Mouse (Mus musculus): ENCODE data around the gene Olfr213. TPM values are rescaled to one million over a fixed set of nuclear protein-coding genes. Genes with fewer than 3 reads are reported as not detected.
"Not testable (repeated sequence)": the region's sequence is repeated elsewhere in the genome, so short reads cannot be mapped to it uniquely, and the experiment has no call there.

Gene Olfr213
- not detected for total RNA-seq (2021)
- long read RNA-seq, experiment 1: 0 reads
- long read RNA-seq, experiment 2: 0 reads

DNA sequence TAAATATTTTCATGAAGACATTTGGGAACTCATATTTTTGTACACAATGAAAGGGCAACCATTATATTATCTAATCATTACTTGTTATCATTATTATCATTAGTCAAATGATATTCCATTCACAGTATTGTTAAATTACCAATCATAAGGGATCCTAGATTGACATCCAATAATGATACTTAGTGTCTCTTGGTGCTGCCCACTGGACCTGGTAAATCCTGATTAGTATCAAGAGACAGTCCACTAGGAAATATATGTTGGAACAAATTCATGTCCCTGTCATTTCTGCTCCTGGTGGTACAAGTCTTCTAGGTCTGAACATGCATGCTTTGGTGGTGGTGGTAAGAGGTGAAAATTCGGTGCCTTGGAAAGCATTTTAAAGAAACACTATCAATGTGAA is at the start of gene Olfr213:
Gene Olfr213 (plus strand): TSS at position 301 of the 400 bp plus-strand sequence.
- no peak for DNase-seq (ENCODE audit: low spot score in 2 of 2)

DNA sequence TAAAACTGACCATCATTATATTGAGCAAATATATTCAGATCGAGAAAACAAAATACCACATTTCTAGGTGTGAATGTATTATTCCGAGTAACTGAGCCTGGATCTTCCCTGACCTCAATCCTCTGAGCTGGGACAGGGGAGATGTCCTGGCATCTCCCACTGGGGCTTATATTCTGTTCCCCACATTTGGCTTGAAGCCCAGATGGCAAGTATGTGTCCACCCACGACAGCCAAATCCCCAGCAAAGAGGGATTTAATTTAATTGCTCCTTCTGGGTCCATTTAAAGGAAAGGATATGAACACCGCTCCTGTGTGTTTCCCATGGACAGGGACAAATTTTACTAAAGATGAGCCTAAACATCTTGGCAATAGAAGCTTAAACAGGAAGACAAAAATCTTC is 49.5 kb upstream of the Olfr213 start, which contains the start of gene Olfr211:
Gene Olfr211 (plus strand): TSS at position 301 of the 400 bp plus-strand sequence.
- DNase-seq (ENCODE audit: low spot score in 2 of 2): no peak

DNA sequence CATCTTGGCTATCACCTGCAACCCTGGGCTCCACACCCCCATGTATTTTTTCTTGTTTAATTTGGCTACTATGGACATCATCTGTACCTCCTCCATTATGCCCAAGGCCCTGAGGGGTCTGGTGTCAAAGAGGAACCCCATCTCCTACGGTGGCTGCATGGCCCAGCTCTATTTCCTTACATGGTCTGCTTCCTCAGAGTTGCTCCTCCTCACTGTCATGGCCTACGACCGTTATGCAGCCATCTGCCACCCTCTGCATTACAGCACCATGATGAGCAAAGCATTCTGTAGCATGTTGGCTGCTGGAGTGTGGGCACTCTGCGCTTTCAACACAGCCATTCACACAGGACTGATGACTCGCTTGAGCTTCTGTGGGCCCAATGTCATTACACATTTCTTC is 44.5 kb upstream of the Olfr213 start:
- no peak for DNase-seq (ENCODE audit: low spot score in 2 of 2)

DNA sequence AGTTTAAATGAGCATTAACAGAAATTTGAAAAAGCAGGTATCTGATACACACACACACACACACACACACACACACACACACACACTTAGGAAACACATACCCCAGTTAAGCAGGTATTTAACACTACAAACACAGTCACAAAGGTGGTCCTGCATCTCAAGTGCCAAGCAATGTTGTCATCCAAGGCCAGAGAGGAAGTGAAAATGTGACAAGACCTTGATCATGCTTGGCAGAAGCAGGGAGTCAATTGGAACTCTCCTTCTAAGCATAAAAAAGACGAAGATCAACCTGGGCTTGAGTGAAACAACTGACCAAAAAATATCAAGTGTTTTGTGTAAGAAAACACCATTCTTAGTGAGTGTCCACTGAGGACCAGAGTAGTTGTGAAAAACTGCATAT is 42.3 kb upstream of the Olfr213 start:
- DNase-seq (ENCODE audit: low spot score in 2 of 2): no peak

DNA sequence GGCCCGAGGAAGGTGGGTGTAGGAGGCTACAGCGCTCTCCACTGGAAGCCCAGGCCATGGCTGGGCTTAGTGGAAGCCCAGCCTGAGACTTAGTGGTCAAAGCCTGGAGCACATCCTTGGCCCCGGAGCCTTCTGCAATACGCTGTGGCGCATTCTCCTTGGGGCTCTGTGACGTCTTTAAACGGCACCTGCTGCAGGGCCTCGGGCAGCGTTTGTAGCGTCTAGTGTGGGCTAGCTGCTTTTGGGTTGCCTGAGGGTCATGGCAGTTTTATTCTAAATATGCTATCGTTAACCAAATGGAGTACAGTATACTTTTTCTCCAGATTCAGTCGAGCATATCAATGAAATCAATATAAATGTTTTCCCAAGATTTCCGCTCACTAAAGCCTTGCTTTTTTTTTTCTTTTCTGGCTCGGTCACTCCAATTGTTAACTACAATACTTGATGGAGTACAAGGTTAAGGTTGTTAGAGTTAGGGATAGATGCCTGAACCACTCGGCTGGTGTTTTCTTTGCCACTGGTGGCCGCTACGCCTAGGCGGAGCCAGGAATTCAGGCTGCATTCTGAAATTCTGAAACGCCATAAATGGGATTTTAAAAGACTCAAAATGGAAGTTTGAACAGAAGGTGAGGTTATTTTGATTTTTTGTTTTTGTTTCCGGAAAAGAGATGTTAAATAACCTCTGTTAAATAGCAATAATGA is 31.8 kb upstream of the Olfr213 start, which contains the start of gene Olfr212:
Gene Olfr212 (plus strand): TSS at position 215 of the 702 bp plus-strand sequence.
- DNase-seq (ENCODE audit: low spot score in 2 of 2): not testable (repeated sequence)

DNA sequence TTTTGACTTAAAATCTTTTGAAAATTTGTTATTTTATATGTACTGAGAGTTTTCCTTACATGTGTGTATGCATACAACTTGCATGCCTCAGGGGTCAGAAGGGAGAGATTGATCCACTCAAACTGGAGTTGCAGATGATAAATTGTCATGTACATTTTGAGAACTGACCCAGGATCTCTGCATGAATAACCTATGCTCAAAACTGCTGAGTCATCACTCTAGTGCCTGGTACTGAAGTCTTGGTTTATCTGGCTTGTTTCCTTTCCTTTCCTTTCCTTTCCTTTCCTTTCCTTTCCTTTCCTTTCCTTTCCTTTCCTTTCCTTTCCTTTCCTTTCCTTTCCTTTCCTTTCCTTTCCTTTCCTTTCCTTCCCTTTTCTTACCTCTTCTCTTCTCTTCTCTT is 23.4 kb upstream of the Olfr213 start:
- no peak for DNase-seq (ENCODE audit: low spot score in 2 of 2)

DNA sequence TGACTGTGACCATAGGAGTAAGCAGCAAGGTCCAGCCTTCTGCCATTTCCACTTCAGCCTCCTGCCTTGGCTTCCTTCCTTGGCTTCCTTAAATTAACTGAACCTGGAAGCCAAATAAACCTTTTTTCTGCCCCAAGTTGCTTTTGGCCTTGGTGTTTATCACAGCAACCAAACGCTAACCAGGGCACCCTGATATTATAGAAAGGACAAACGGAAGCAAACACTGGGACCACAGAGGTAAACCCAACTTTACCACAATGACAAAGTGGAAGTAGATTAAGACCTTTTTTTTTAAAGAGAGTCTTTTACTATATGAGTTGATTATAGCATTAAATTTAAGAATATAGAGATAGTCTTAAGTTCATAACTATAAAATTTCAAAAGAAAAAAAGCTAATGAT is 4.2 kb downstream of the Olfr213 start:
- no peak for DNase-seq (ENCODE audit: low spot score in 2 of 2)

DNA sequence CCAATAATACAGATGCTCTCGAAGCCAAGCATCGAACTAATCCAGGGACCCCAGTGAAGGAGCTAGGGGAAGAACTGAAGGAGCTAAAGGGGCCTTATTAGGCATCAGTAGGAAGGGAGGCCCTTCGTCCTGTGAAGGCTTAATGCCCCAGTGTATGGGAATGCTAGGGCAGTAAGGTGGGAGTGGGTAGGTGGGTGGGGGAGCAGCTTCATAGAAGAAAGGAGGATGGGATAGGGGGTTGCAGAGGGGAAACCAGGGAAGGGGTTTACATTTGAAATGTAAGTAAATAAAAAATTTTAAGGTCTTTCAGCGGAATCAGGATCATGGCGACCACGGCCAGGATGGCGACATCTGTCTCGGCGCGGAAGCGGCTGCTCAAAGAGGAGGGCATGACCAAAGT is 12.6 kb downstream of the Olfr213 start, which contains the start of gene Gm5580:
Gene Gm5580 (plus strand): TSS at position 301 of the 400 bp plus-strand sequence.
- not testable (repeated sequence) for DNase-seq (ENCODE audit: low spot score in 2 of 2)

DNA sequence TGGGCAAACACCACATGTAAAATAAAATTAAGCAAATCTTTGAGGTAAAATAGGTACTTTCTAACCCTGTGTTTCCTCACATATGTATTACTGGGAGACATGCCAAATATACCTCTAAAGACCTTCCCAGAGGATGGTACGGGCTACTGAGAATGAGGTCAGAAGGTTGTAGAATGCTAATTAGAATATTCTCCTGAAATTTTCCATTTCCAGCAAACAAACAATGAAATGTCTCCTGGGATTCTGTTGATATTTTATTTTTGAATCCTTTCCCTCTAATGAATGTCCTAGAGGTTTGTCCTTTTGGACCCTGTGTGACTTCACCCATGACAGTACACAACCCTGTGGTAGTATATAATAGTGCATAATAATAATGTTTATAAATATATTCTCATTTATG is 15.7 kb downstream of the Olfr213 start, which contains the start of gene Olfr214:
Gene Olfr214 (plus strand): TSS at position 301 of the 400 bp plus-strand sequence.
- DNase-seq (ENCODE audit: low spot score in 2 of 2): no peak

DNA sequence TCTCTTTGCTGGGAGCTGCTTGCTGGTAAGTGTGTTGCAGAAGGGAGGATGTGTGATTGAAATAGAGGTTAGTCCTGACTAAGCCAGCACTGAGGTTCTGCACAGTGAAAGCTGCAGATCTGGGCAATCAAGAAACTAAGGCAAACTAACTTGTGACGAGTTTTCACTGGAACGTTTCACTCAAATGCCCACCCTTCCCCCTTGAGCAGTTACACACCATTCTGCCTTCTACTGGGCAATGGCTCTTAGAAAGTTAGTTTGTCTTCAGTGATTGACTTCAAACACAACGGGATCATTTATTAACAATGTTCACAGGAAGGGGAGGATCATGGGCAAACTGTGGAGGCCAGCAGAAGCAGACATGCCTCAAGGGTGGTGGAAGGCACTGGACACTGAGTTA is 16.7 kb downstream of the Olfr213 start:
- DNase-seq (ENCODE audit: low spot score in 2 of 2): no peak

DNA sequence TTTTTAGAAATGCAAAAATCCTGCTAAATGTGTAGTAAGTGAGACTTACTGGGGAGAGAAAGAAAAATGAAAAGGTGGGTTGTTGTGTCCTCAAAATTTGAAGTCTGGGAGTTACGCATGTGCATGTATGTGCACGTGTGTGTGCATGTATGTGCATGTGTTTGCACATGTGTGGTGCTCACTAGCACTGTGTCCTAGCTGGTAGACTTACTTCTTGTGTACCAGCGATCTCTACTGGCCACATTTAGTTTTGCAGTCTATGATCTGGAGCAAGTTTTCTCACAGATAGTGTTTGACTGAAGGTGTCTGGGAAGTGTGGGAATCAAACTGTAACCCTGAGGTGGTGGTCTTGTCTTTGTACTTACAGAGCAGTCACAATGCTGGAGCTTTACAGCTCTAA is 31.6 kb downstream of the Olfr213 start:
- no peak for DNase-seq (ENCODE audit: low spot score in 2 of 2)

DNA sequence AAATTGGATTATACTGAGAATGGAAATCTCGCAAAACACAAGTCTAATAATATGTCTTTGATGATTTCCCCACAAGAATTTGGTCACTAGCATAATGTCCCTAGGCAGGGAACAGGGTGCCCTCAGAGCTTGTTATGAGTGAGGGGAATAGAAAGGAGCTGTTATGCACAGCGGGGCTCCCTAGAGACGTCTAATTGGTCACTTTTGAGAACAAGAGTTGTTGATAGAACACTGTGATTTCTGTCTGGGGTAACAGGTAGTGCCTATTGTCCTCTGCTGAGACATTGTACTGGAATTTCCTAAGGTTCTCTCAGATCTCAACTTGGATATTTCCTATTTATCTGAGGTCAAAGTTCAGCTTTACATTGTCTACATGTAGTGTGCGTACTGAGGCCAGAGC is 45.8 kb downstream of the Olfr213 start, which contains the start of gene Olfr215:
Gene Olfr215 (minus strand): TSS at position 101 of the 400 bp plus-strand sequence.
- no peak for DNase-seq (ENCODE audit: low spot score in 2 of 2)

Other genes starting within 250 kb of the Olfr213 start
- gene March8, start 200.4 kb upstream of the Olfr213 start, total RNA-seq (2021): 10 to 100 TPM; 80.1 to 98.6 TPM
- 1 to 10 TPM; 1.1 to 3.5 TPM for gene Alox5, start 77.3 kb upstream of the Olfr213 start, total RNA-seq (2021)
- not detected for gene Olfr211, start 49.4 kb upstream of the Olfr213 start, total RNA-seq (2021)
- under 1 TPM in 1 of 2 experiments, not detected in 1; 0.17 TPM for gene Olfr212, start 31.9 kb upstream of the Olfr213 start, total RNA-seq (2021)
- gene Gm5580, start 12.7 kb downstream of the Olfr213 start, total RNA-seq (2021): 1 to 10 TPM; 4.0 to 5.7 TPM
- not detected for gene Olfr214, start 15.8 kb downstream of the Olfr213 start, total RNA-seq (2021)
- gene Olfr215, start 45.7 kb downstream of the Olfr213 start, total RNA-seq (2021): not detected
- 10 to 100 TPM; 32.3 to 37.3 TPM for gene Zfp422, start 90.5 kb downstream of the Olfr213 start, total RNA-seq (2021)
- gene Depp1, start 112.2 kb downstream of the Olfr213 start, total RNA-seq (2021): 10 to 100 TPM in 1 of 2 experiments, 1 to 10 TPM in 1; 7.1 to 13.3 TPM
- 1 to 10 TPM; 5.7 to 7.7 TPM for gene Rassf4, start 135.5 kb downstream of the Olfr213 start, total RNA-seq (2021)
- gene Tmem72, start 178.5 kb downstream of the Olfr213 start, total RNA-seq (2021): 1 to 10 TPM in 1 of 2 experiments, under 1 TPM in 1; 0.59 to 4.6 TPM

Data from adrenal gland, postnatal 4 days (tissue).